Mouse (Mus musculus) layer of hippocampus, postnatal 14 days (tissue): ENCODE data around the gene Afdn. TPM values are rescaled to one million over a fixed set of nuclear protein-coding genes. Genes with fewer than 3 reads are reported as not detected.
A peak's percentile ranks its signal among the peaks of the same experiment; 100 is the strongest.

Experiments used
- DNase-seq, 2 experiments: peaks; one replicate each; pipeline ENCODE4 v3.0.0; 2021 to 2022; ENCODE audit warnings: low spot score in 2 of 2, mixed read lengths in 1 of 2
- long read RNA-seq, 2 experiments: library from polyadenylated mRNA; stranded (forward); transcript quantifications; one replicate each; pipeline ENCODE4 v2.0.0; 2021
- total RNA-seq, 2 experiments: library from RNA; stranded (reverse); gene quantifications; 2 replicates each; pipeline ENCODE4 v1.2.3; 2021

Gene Afdn
- total RNA-seq: 100 to 1,000 TPM; 106 to 112 TPM
- long read RNA-seq, experiment 1, partial matches to known transcripts: 4 of 16 reads
- long read RNA-seq, experiment 1, other reads (novel, unspliced or antisense): 10 of 16 reads
- long read RNA-seq, experiment 2, partial matches to known transcripts: 9 of 23 reads
- long read RNA-seq, experiment 2, other reads (novel, unspliced or antisense): 12 of 23 reads

DNA sequence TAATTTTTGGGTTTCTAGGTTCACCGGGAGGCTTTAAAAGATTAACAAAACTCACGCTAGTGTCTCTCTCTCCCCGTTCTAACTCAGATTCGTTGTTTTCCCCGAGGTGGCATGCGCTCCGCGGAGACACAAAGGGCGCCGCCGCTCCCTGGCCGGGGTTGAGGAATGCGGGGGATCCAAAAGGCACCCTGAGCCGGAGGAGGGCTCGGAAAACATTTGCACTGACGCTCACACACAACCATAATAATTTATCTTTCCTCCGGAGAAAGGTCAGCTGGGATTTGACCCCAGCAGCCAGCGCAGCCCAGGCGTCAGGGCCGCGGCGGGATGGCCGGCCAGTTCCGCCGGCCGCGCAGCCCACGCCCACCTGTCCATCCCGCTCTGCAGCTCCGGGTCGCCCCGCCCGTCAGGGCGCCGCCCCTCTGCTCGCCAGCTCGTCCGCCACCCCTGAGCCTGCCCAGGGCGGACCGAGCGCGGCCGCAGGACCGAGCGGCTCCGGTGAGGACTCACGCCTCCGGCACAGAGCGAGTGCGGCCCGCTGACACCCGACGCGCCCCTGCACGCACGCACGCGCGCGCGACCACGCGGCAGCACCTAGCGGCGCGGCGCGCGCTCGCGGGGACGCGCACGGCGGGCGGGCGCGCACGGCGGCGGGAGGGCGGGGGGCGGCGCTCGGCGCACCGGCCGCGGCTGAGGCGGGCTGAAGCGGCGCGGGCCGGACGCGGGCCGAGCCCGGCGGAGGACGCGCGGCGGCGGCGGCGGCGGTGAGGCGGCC is at the start of gene Afdn:
Gene Afdn (plus strand): TSS at position 687 of the 775 bp plus-strand sequence.
- peak; percentile 71 to 74 for DNase-seq

GRCm38 (mm10) chr17:13711173-13711572 is 49.2 kb upstream of the Afdn start:
- no peak for DNase-seq

GRCm38 (mm10) chr17:13712116-13712515 is 48.2 kb upstream of the Afdn start:
- DNase-seq: no peak

DNA sequence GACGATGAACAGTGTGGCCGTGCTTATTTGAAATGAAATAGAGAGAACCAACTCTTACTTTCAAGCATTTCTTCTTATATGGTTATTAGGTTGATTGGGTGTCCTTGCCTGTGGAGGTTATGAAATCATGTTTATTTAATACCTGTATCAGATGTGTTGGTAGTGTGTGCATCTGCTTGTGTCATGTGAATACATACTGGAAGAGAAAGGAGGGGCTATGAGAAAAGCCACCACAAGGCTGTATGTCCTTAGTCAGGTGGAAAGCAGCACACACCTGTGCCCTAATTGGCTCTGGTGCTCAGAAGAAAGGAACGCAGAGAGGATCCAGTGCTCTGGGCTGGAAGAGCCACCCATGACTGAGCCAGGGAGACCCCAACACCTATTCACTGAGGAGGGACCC is 47.8 kb upstream of the Afdn start:
- DNase-seq: no peak

DNA sequence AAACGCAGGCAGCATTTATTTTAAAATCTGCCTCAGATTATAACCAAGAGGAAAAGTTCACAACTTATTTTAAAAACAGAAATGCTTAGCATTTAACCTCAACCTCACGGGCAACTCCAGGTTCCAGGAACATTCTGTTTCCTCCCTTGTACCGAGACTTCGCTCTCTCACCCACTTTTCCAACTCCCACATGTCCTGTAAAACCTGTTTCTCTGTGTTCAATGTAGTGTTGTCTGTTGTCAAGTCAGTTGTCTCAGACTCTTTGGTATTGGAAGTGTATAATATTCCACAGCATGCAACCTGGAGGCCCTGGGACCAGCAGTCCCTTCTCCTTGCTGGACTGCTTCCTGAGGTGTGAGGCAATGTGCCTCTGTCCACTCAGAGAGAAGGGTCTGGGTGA is 46.2 kb upstream of the Afdn start:
- no peak for DNase-seq

GRCm38 (mm10) chr17:13714654-13715053 is 45.7 kb upstream of the Afdn start:
- no peak for DNase-seq

- DNase-seq: no peak
Observed at GRCm38 (mm10) chr17:13715511-13715910, 44.8 kb upstream of the Afdn start.

DNA sequence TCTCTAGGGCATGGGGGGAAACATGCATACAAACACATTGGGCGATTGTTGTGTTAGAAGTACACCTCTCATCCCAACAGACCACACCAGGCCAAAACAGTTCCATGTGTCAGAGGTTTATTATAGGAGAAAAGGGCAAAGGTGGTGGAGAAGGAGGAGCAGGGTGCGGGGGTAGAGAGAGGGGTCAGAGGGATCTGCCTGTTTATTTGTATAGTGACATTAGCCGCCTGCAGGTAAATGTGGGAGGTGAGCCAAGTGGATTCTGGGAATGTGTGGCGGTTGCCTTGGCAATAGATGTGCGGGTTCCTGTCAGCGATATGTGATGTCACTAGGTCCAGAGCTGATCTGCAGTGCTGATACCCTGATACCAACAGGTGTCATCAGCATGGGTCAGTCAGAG is 44.0 kb upstream of the Afdn start:
- DNase-seq: no peak

DNA sequence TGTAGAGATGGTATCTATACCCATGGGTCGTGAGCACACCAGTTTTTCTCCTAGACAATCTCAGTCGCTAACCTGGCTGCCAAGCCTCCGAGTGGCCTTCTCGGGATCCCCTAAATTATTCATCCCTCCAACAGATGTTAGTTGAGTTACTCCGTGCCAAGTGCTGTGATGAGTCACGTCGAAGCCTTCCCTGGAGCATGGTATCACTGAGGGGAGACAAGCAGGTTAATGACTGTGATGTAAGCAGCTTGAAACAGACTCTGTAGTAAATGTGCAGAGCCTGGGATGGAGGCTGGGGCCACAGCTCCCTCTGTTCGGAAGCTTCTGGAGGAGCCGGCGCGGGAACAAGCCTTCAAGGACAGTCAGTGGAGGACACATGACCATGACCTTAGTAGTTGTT is 42.9 kb upstream of the Afdn start:
- no peak for DNase-seq

- DNase-seq: no peak
Observed at GRCm38 (mm10) chr17:13720187-13720586, 40.2 kb upstream of the Afdn start.

- no peak for DNase-seq
Observed at GRCm38 (mm10) chr17:13721372-13721771, 39.0 kb upstream of the Afdn start.

DNA sequence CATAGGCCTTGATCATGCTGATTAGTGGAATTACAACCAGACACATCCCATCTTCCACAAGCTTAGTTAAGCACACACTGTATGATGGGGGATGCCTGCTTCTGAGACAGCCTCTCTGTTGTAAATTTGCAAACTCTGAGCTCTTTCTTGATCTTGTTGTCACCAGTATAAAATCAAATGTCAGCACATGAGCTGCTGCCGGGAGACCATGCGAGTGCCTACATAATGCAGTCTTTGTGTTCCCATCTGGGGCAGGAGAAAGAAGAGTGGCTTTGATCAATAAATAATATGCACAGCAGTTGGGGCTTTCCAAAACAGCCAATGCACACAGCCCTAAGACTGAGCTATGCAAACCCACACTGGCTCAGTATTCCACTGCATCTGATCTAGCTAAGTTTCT is 37.9 kb upstream of the Afdn start:
- no peak for DNase-seq

- no peak for DNase-seq
Observed at GRCm38 (mm10) chr17:13725004-13725550, 35.3 kb upstream of the Afdn start.

DNA sequence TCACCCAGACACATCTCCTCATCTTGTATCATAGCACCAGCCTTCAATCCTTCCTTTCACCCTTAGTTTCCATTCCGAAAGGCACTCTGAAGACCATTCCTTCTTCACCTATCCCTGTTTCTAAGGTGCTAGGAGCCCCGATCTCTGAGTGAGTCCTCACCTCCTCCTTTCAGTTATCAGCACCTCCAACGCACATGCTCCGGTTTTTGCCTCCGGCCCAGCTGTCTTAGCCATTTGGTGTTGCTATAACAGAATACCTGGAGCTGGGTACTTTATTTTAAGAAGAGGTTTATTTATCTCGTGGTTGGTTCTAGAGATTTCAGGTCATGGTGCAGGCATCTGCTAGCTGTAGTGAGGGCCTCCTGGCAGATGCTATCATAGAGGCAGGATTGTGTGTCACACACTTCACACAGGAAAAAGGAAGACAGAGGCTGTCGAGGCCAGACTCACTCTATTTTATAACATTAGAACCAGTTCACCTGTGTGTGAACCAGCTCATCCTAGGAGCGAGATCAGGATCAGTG is 33.4 kb upstream of the Afdn start:
- no peak for DNase-seq

GRCm38 (mm10) chr17:13730980-13731726 is 29.2 kb upstream of the Afdn start:
- no peak for DNase-seq

DNA sequence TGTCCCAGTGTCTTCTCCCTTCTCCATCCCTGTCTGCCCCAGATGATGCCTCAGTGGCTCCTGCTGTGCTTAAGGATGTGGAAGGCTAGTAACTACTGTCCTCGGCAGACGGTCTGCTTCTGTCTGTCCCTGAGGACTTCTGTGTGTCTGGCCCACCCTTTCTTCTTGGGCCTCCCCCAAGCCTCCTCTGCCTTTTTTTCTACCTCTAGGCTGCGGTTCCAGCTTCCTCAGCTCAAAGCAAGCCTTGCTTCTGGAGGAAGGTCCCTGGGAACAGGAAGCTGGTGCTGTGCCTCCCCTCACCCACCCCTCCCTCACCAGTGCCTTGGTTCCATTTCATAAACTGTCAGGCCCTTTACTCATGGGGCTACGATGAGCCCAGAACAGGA is 28.6 kb upstream of the Afdn start:
- no peak for DNase-seq

GRCm38 (mm10) chr17:13732685-13733084 is 27.7 kb upstream of the Afdn start:
- no peak for DNase-seq

DNA sequence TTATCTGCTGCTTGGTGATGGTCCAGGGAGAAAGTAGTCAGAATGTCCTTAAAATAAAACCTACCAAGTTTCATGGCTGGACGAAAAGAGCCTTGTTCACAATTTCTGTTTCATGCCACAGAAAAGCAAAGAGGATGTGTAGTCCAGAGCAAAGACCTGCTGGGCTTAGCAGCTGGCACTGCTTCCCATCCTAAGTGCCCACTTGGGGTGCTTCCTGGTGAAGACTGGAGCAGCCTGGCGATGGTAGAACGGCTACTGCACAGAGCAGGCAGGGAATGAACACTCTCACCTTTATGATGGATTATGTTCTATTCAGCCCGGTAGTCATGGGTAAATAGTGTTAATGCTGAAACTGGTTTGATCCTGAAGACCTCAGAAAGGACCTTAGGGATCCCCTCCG is 26.4 kb upstream of the Afdn start:
- DNase-seq: no peak

- DNase-seq: no peak
Observed at GRCm38 (mm10) chr17:13735057-13735456, 25.3 kb upstream of the Afdn start.

GRCm38 (mm10) chr17:13735803-13736282 is 24.5 kb upstream of the Afdn start:
- DNase-seq: no peak

GRCm38 (mm10) chr17:13737336-13737735 is 23.0 kb upstream of the Afdn start:
- no peak for DNase-seq
